Mouse (Mus musculus) ES-CJ7 (cell line): Measurements from ENCODE around the gene Med20.
A peak's percentile ranks its signal among the peaks of the same experiment; 100 is the strongest.

ENCODE experiments used
- DNase-seq: peaks from one replicate; pipeline ENCODE4 v3.0.0; 2011; ENCODE audit warnings: low read depth, low spot score

The Med20 gene

DNA sequence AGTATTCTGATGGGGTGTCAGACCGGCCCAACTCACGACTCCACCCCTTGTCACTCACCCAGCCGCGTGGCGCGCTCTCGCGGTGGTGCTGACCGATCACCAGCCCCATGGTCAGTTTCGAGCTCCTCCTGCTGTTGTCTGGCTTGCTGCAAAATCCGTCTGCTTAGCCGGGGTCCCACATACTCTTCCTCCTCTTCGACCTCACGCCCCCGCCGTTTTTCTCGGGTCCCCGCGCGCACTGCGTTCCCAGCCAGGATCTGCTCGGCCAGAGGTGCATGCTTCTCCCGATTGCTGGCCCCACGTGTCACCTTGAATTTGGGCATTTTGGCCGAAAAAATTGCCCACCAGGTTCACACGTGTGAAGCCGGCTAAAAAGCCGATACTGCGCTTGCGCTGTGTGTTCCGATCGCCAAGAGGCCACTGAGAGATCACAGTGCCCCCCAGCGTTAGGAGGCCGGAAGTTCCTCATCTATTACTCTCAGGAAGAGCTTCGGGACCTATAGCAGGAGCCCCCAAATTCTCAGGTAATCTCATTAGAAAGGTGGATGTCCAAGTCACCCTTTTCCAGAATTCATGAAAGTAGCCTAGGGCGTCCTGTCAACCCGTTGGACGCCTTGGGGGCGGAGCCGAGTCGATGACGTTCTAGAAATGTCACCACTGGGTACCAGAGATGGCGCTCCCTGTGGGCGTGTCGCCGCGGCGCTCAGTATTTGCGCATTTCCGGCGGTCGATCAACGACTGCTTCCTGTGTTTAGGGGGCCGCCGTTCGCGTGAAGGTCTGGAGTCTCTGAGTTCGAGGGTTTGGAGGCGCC is at the start of gene Med20, which contains the start of the genes Bysl and Gm20517:
Gene Med20, plus strand, starts transcription at position 734 of the 812 bp plus-strand sequence.
Gene Bysl, minus strand, starts transcription at position 644 of the 812 bp plus-strand sequence.
Gene Gm20517, plus strand, starts transcription at position 741 of the 812 bp plus-strand sequence.
- peak; percentile 98 for DNase-seq

DNA sequence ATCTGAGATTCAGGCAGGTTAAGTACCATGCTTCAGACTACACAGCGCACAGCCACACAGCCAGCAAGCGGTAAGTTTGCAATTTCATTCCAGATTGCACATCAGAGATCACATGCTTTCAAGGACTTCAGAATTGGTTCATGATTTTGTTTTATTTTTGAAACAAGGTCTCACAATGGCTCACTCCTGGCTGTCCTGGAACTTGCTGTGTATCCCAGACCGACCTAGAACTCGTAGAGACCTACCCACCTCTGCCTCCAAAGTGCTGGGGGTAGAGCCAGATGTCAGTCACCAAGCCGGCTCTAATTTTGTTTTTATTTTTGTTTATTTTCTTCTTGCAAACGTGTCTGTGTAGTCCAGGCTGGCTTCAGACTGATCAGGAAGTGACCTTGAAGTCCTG is 48.5 kb upstream of the Med20 start:
- no peak for DNase-seq

DNA sequence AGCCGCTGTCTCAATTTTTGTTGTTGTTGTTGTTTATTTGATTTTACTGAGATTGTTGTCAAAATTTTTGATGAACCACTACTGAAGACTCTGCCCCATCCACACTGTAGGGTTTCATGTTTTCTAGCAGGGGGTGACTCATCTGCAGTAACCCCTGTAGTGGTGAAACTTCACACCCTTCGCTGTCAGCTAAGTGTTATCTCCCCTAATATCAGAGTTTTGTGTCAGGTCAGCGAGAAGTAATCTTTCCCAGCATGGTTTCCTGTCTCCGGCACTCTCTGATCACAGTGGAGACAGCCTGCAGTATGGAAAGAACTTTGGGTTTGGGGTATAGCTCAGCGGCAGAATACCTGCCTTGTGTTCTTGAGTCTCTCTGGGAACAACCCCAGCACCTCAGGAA is 46.8 kb upstream of the Med20 start:
- DNase-seq = no peak

DNA sequence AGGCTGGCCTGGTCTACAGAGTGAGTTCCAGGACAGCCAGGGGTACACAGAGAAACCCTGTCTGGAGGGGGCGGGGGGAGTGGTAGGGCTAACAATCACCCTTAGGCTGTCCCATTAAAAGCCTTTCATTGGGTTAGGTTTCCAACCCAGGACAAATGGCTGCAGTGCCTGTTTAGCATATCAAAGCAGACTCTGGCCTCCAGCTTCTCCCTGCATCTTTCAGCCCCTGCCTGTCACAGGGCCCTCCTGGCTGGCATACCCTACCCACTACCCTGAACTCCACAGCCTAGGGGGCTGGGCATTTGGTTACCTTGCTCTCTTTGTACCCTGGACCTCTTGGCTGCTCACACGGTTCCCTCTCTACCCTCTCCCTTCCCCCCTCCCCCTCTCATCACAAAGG is 45.2 kb upstream of the Med20 start:
- DNase-seq = peak; percentile 92

DNA sequence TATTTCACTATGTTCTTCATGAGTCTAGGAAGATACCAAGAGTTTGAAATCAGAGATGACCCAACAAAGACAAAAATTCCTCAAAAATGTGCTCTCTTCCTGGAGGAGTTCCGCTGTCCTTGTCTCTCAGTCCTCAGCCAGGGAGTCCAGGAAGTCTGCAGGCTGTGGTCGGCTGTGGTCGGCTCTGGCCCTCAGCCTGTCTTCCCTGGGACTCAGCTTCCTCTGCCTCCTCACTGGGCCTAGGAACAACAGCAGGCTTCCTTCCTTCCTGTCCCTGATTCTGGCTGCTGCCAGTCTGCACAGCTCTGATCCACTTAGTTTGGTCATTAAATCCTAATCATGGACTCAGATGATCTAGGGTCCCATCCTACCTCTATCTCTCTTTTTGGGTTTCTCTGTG is 44.1 kb upstream of the Med20 start:
- no peak for DNase-seq

DNA sequence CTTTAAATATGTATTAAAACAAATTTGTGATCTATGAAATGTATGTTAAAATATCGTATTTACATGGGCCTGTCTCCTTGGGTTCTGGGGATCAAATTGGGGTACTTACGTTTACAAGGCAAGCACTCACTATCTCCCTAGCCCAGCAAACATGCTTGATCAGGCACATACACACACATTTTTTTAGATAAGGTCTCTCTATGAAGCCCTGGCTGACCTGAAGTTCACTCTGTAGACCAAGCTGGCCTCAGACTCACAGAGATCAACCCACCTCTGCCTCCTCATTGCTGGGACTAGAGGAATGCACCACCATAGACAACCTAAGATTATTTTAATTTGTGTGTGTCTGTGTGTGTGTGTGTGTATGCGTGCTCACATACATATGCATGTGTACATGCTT is 43.0 kb upstream of the Med20 start:
- DNase-seq = no peak

DNA sequence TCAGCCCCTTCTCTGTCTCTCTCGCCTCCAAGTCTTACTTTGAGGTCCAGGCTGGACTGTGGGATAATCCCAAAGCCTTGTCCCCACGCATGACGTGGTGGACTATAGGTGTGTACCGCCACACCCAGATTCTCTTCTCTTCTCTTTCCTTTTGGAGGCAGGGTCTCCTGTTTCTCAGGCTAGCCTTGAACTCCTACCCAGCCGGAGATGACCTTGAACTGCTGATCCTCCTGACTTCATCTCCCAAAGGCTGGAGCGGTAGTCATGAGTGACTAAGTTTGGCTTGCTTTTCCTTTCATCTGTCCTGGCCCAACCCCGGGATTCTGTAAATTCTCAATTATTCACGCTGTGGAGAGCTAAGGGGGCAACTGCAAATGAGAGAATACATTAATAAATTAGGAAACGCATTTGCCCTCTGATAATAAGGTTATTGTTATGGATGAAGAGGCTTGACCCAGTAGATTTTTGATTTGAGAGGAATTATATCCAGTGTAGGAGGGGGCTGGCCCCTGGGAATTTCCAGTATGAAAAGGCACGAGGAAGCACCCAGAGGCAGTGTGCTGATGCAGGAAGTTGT is 42.3 kb upstream of the Med20 start:
- DNase-seq = peak; percentile 89

DNA sequence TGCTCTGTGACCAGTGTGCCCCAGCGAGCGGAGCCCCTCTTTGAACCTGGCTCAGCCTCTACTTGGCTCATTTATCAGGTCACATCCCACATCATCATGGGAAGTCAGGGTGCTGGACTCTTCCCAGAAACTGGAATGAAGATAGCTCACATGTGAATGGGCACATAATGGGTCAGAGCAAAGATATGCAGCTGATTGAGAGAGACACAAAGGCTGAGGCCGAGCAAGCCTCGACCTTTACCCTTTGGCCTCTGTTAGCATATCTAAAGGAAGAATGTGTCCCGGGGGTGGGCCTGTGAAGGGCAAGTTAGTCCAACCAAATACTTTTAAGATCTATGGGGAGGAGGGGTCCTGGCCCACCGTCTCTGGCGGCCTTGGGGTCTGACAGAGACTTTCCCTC is 39.8 kb upstream of the Med20 start:
- peak; percentile 98 for DNase-seq

DNA sequence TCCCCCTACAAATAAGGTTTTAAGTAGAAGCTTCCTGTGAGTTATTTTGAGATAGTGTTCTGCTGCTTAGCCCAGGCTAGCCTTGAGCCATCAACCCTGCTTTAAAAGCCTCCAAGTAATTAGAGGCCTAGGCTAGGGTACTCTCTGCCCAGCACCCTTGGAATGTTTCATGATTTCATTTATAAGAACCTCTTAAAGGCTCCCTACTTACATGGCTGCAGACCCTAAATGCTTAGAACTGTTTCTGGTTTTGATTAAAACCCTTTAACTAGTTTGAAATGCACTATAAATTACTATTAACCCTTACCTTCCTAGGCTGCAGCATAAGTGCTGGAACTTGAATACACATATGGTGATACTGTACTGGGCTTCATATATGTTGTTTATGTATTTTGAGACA is 38.9 kb upstream of the Med20 start:
- DNase-seq = no peak

DNA sequence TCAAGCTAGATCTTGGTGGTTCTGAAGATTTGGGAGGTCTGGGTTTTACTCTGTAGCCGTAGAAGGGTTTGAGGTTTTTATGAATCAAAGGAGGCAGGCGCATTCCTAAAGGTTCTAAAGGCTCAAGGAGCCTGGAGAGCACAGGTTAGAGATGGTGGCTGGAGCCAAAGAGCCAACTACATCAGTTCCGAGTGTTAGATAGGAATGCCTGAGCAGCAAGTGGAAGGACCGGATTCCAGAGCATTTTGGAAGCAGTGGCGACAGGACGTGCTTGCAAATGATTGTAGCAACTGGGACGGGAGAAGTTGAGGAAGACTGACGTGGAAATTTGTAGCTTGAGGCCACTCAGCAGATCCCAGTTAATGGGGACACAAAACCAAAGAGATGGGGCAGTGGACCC is 37.4 kb upstream of the Med20 start:
- DNase-seq = no peak

DNA sequence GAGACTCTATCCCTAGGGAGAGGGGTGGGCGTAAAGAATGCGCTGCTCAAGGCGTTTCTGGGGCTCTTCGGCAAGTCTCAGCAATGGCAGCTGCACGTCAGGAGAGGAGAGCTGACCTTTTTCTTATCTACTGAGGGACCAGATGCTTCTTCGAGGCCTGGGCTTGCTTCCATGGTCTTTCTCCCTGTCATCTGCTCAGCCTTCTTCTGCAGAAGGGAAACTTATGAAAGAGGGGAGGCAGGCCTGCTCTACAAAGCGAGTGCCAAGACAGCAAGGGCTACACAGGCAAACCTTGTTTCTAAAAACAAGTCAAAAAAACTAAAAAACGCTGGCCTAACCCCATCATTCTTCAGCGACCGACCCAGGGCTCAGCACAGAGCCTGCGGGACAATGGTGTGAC is 36.6 kb upstream of the Med20 start:
- DNase-seq = no peak

DNA sequence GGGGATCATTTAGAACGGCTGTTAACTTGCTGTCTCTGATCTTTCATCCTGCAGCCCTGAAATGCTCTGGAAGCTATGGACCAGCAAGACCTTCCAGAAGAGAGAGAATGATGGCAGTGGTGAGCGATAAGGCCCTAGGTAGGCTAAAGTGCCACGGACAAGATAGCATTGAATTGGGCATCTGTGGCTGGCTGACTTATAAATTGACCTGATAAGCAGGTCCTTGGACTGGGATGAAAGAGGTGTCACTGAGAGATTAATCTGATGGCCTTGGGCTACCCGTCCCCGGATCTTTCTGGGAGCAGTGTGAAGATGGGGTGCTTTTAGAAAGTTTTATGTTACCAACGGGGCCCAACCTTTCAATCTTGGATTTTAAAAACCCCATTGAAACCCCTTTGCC is 32.7 kb upstream of the Med20 start:
- DNase-seq = no peak

DNA sequence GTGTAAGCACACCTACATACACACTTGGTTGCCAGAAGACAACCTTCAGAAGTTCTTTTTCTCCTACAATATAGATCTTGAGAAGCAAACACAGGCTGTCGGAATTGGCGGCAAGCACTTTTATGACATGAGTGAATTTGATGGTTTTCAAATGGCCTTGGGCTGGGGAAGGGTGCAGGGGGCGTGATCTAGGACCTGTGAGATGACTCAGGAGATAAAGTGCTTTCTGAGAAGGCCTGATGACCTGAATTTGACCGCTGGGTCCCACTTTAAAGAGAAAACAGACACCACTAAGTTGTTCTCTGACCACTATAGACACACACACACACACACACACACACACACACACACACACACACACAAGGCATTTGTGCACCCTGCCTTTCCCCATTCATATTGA is 30.4 kb upstream of the Med20 start:
- peak; percentile 40 for DNase-seq

DNA sequence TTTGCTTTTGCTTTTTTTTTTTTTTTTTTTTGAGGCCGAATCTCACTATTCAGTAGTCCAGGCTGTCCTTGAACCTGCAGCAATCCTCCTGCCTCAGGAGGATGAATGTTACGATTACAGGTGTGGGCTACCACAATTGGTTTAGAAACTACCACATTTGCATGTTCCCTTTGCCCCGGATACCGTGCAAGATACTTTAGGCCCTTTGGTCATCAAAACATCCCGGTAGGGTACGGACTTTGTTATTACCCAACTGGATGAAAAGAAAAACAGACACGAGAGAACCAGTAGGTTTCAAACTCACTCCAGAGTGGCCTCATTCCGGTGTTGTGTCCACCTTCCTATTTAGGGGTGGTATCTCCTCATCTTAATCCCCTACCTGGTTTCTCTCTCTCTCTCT is 22.9 kb upstream of the Med20 start:
- no peak for DNase-seq

DNA sequence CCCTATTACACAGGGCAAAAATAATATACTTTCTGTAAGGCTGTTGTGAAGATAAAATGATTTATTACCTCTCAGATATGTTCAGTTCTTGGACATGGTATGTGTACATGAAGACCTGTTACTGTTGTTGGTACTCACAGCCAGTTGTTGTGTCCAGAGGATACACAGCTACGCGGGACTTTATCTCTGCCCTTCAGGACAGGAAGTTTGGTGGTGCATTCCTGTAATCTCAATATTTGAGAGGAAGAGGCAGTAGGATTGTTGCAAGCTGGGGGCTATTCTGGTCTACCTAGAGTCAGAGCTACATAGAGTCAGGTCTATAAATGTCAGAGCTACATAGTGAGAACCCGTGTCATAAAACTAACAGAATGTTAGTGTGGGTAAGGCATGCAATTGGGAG is 20.3 kb upstream of the Med20 start:
- no peak for DNase-seq

DNA sequence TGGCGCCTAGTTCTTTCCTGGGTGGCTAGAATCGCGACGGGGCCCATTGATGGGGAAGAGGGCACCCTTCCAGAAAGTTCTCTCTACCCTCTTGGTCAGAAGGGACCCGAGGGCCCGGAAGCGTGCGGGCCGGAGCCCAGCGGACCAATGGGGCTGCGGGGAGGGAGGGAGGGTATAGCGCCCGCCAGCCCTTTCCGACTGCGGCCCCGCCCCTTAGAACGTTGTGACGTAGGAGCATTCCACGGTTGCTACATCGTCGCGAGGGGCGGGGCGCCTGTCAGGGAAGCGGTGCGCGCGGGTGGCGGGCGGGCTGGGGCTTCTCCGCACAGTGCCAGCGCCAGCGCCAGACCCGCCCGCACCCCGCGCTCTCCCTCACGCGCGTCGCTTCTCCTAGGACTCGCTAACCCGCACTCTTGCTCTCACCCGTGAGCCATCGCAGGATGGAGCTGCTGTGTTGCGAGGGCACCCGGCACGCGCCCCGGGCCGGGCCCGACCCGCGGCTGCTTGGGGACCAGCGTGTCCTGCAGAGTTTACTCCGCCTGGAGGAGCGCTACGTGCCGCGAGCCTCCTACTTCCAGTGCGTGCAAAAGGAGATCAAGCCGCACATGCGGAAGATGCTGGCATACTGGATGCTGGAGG is 18.0 kb upstream of the Med20 start:
- peak; percentile 90 for DNase-seq

DNA sequence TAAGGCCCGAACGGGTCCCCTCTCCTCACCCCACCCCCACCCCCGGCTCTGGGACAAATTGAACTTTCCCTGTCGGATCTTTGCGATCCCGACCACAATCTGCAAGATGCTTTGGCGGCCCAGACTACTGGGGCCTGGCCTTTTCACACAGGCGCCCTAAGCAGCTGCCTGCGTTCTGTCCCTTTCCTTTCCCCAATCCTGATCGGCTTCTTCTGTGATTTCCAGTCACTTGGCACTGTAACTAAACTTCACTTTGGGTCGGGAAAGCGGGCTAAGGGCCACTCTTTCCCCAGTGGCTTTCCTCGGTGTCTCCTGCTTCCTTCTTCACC is 17.6 kb upstream of the Med20 start:
- DNase-seq = no peak

DNA sequence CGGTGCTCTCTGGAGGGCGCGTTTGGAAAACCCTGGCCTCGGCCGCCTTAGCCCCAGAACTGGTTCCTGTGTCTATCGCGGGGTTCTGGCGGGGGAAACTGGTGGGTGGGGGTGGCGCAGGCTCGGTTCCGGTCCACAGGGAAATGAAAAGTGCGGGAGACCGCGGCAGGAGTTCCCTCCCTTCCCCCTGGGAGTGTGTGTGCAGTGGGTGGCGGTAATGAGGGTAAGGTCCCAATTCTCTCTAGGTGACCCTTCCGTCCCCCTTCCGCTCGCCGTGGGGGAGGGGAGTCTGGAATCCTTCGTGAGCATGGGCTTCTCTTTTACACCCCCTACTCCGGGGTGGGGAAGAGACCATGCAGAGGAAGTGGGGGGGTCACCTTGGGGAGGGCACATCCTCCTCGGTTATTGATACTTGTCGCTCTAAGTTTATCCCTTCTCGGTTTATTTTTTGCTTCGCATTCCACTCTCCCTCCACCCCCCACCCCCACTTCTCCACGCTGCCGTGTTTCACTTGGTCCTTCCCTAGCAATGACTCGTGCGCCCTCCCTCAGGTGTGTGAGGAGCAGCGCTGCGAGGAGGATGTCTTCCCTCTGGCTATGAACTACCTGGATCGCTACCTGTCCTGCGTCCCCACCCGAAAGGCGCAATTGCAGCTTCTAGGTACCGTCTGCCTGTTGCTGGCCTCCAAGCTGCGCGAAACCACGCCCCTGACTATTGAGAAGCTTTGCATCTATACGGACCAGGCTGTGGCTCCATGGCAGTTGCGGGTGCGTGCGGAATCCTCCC is 17.0 kb upstream of the Med20 start:
- peak; percentile 56 for DNase-seq

DNA sequence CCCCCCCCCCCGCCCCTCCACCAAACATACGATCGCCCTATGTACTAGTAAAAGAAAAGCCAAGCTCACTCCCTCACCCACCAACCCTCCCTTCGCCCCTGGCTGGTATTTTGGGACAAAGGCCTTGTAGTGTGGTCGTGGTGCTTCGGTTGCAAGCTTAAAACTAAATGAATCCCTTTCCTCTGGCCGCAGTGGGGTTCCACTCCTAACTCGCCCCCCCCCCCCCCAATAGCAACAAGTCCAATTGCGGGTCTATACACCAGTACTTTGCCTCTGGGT is 16.5 kb upstream of the Med20 start:
- DNase-seq = no peak

DNA sequence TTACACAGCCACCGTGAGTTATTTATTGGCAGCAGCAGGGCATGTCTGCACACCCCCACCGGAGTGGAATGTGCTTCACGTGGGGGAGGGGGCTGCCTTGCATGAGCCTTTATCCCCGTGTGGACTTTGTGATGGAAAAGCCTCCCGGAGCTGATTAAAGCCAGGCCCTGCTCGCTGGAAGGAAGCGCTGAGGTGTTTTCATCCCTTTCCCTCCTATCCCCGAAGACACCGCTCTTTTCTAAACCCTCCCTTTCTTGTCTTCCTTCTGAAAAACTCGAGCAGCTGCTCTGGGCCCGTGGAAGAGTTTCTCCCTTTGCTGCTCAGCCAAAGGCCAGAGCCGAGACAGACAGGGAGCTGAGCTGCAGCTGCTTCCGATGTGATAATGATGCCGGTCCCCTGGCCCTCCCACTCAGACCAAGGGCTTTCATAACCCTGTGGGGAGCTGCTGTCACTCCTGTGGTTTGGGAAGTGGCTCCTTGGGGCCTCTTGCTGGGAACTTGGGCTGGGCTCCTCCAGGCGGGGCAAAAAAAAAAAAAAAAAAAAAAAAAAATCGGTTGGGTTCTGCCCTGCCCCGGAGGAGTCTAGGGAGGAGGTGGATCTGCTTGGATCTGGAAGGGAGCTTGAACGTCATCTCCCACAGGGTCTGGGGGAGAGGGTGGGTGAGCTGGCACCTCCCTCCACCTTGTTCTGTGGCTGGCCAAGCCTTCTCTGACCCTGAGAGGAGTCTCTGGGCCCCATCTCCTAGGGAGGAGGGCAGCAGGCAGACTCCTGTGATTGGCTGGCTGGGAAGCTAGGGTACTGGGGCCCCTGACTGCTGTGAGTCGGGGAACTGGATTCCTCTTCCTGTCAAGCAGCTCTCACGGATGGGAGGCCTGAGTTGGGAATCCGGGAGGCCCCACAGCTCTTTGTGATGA is 15.9 kb upstream of the Med20 start:
- DNase-seq = peak; percentile 88

DNA sequence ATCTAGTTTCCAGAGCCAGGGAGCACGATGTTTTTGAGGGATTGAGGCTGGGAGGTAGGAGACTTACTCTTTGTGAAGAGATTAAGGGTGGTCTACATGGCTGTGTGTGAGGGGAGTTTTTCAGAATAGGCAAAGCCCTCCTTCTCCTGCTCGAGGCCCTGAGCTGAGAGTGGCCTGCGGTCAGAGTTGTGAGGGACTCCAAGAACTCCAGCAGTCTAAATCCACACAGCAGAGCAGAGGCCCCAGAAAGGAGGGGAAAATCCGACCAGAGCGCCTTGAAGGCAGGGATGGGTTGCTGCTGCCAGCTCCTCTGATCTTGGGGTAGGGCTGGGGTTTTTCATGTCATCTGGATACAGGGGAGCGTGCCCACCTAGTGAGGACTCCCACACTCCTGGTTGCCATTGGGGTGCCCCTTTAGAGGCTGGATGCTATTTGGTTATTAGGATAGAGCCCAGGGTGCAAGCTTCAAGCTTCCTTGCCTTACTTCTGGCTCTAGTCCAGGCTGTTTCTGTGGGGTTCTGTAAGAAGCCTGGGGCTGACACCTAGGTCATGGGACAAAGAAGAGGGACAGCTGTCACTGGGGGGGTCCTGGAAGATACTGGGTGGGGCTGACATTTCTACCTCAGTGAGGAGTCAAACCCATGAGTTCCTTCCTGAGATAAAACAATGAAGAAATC is 15.1 kb upstream of the Med20 start:
- no peak for DNase-seq
